Mouse (Mus musculus) stomach, postnatal 0 days (tissue): ENCODE results near the gene Rin2. TPM values are rescaled to one million over a fixed set of nuclear protein-coding genes. Genes with fewer than 3 reads are reported as not detected.

ENCODE experiments used
- ATAC-seq: fragments of 200-750 bp; cut with Nextera tagmentation; 2 replicates; pipeline ENCODE4 v1.8.0; 2017; ENCODE audit not compliant: low FRiP score, low TSS enrichment
- DNase-seq: peaks from one replicate; pipeline ENCODE4 v3.0.0-alpha.2; 2016; ENCODE audit warnings: low spot score
- H3K27ac ChIP-seq: fragments of 300-500 bp; sonication (generic); replicated peaks from 2 replicates; pipeline ENCODE4 v1.5.1; 2014; ENCODE audit warnings: mild to moderate bottlenecking, control low read depth
- H3K27me3 ChIP-seq: fragments of 300-500 bp; sonication (generic); 2 replicates; pipeline ENCODE4 v1.6.1; 2014; ENCODE audit warnings: low read length; ENCODE audit not compliant: control insufficient read depth, insufficient read depth
- H3K36me3 ChIP-seq: fragments of 300-500 bp; sonication (generic); 2 replicates; pipeline ENCODE4 v1.6.1; 2014; ENCODE audit warnings: low read length, mixed read lengths; ENCODE audit not compliant: control insufficient read depth, insufficient read depth
- H3K4me1 ChIP-seq: fragments of 300-500 bp; sonication (generic); replicated peaks from 2 replicates; pipeline ENCODE4 v1.6.1; 2014; ENCODE audit warnings: antibody characterized with exemption; ENCODE audit not compliant: control insufficient read depth, insufficient read depth
- H3K4me2 ChIP-seq: fragments of 300-500 bp; sonication (generic); replicated peaks from 2 replicates; pipeline ENCODE4 v1.6.1; 2014; ENCODE audit warnings: low read depth, mild to moderate bottlenecking, control low read depth, moderate library complexity
- H3K4me3 ChIP-seq: fragments of 300-500 bp; sonication (generic); 2 replicates; pipeline ENCODE4 v1.5.1; 2014; ENCODE audit warnings: low read depth, low read length, control low read depth
- H3K9ac ChIP-seq: fragments of 300-500 bp; sonication (generic); 2 replicates; pipeline ENCODE4 v1.6.1; 2014; ENCODE audit warnings: mild to moderate bottlenecking, low read length, control low read depth, mixed read lengths
- H3K9me3 ChIP-seq: fragments of 300-500 bp; sonication (generic); 2 replicates; pipeline ENCODE4 v1.6.1; 2016; ENCODE audit warnings: low read length; ENCODE audit not compliant: control insufficient read depth
- CTCF ChIP-seq: IDR thresholded peaks from 2 replicates; pipeline ENCODE4 v1.5.1; 2016; ENCODE audit warnings: antibody characterized with exemption, low read depth, mild to moderate bottlenecking, moderate library complexity
- EP300 ChIP-seq: optimal IDR thresholded peaks from 2 replicates; pipeline ENCODE3; 2016; ENCODE audit warnings: antibody characterized with exemption
- WGBS: fragments of 180-500 bp; shearing (Covaris S2); extraction: QIAGEN DNeasy Blood & Tissue Kit; methylation state at CpG from one replicate; pipeline ENCODE4 v1.1.7; 2014; 5-methylcytosine and 5-hydroxymethylcytosine counted together
- polyA plus RNA-seq: library from polyadenylated mRNA; unstranded; fragments of >200 nt; fragmentation: Nextera tagmentation; extraction: Ambion mirVana; gene quantifications from 2 replicates; pipeline ENCODE4 v1.2.1, GENCODE M21; 2015

Gene Rin2
- polyA plus RNA-seq, 1 experiment from 2014 or later = 22.2 TPM

- DNase-seq (no peak), ATAC-seq (no peak)
- WGBS = 72% methylated on average over 12 of the region's 12 CpGs
- Histone ChIP-seq H3K9me3 (no peaks in the 10 kb centered on the region), H3K4me2 (no peak overlapping the region), H3K4me3 (no peak overlapping the region), H3K27ac (no peak overlapping the region), H3K27me3 (no peaks in the 10 kb centered on the region), H3K4me1 (no peaks in the 10 kb centered on the region), H3K36me3 (no peaks in the 10 kb centered on the region), H3K9ac (no peak overlapping the region)
- TF ChIP-seq EP300 (no peak), CTCF (no peak)
Measured at GRCm38 (mm10) chr2:145755864-145756822, 81.1 kb downstream of the Rin2 start.

GRCm38 (mm10) chr2:145760121-145760520 lies 85.1 kb downstream of the Rin2 start:
- Histone ChIP-seq H3K27me3 (no peaks in the 10 kb centered on the region), H3K4me1 (no peaks in the 10 kb centered on the region), H3K4me3 (no peak overlapping the region), H3K27ac (no peak overlapping the region), H3K36me3 (no peaks in the 10 kb centered on the region), H3K9me3 (no peaks in the 10 kb centered on the region), H3K9ac (no peak overlapping the region), H3K4me2 (no peak overlapping the region)
- TF ChIP-seq CTCF = no peak
- TF ChIP-seq EP300 = no peak
- 42% methylated on average over 3 of the region's 3 CpGs for WGBS
- ATAC-seq = no peak
- DNase-seq = no peak

DNA sequence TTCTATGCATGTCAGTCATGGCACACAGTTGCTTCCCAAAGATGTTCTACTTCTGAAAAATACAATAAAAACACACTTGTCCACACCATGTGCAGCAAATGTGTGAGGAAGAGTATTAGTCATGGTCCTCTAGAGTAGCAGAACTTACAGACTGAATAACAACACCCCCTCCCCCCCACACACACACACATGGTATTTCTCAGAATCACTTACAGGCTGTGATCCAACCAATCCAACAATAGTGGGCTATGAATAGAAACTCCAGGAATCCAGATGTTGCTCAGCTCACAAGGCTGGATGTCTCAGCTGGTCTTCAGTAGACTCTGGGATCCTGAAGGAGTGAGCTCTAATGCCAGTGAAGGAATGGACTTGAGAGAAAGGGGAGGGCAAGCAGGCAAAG lies 86.4 kb downstream of the Rin2 start:
- H3K4me3 ChIP-seq = no peak overlapping the region
- no peaks in the 10 kb centered on the region for H3K4me1 ChIP-seq
- H3K4me2 ChIP-seq = no peak overlapping the region
- TF ChIP-seq EP300 (no peak), CTCF (no peak)
- no peak overlapping the region for H3K27ac ChIP-seq
- H3K9me3 ChIP-seq = no peaks in the 10 kb centered on the region
- no peak overlapping the region for H3K9ac ChIP-seq
- H3K27me3 ChIP-seq = no peaks in the 10 kb centered on the region
- no peak for ATAC-seq
- H3K36me3 ChIP-seq = no peaks in the 10 kb centered on the region
- DNase-seq = no peak

- ATAC-seq = no peak
- H3K27ac ChIP-seq = no peak overlapping the region
- no peak overlapping the region for H3K4me3 ChIP-seq
- H3K36me3 ChIP-seq = no peaks in the 10 kb centered on the region
- H3K4me2 ChIP-seq = no peak overlapping the region
- no peak for TF ChIP-seq CTCF
- no peak for TF ChIP-seq EP300
- H3K9ac ChIP-seq = no peak overlapping the region
- WGBS = 45% methylated on average over 10 of the region's 10 CpGs
- no peaks in the 10 kb centered on the region for H3K4me1 ChIP-seq
- H3K9me3 ChIP-seq = no peaks in the 10 kb centered on the region
- H3K27me3 ChIP-seq = no peaks in the 10 kb centered on the region
- DNase-seq = no peak
Measured at GRCm38 (mm10) chr2:145769964-145770363, 94.9 kb downstream of the Rin2 start.

GRCm38 (mm10) chr2:145770730-145771536 lies 95.9 kb downstream of the Rin2 start:
- Histone ChIP-seq H3K4me2 (no peak overlapping the region), H3K4me3 (no peak overlapping the region), H3K27ac (no peak overlapping the region), H3K9ac (no peak overlapping the region), H3K4me1 (no peaks in the 10 kb centered on the region), H3K9me3 (no peaks in the 10 kb centered on the region), H3K36me3 (no peaks in the 10 kb centered on the region), H3K27me3 (no peaks in the 10 kb centered on the region)
- 63% methylated on average over 7 of the region's 7 CpGs for WGBS
- TF ChIP-seq EP300 (no peak), CTCF (no peak)
- DNase-seq (no peak), ATAC-seq (no peak)

DNA sequence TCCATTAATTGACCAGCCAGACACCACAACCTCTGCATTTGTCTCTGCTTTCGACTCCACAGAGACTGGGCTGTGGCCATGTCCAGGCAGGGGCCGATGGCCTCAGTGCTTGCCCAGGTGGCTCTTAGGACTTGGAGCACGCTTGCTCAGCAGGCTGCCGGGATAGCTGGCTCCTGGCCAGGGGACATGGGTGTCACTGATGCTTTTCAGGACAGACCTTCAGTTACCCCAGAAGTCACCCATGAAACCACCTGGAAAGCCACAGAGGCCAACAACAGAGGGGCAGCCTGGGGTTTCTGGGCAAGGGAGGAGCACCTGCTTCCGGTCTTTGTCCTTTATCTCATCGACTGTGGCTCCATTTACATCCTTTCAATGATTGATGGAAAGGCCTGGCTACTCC lies 108.2 kb downstream of the Rin2 start:
- Histone ChIP-seq H3K36me3 (no peaks in the 10 kb centered on the region), H3K27ac (no peak overlapping the region), H3K4me2 (no peak overlapping the region), H3K9ac (no peak overlapping the region), H3K9me3 (no peaks in the 10 kb centered on the region), H3K27me3 (no peaks in the 10 kb centered on the region), H3K4me3 (no peak overlapping the region), H3K4me1 (peaks cover 6% of the 10 kb centered on the region)
- 53% methylated on average over 6 of the region's 6 CpGs for WGBS
- ATAC-seq (no peak), DNase-seq (no peak)
- TF ChIP-seq EP300 (no peak), CTCF (no peak)
